Mouse (Mus musculus) small intestine, adult 2 months (tissue): ENCODE measurements around the gene Usp27x.

Source experiments
- CTCF ChIP-seq: fragments of 200-500 bp; IDR thresholded peaks from 2 replicates; pipeline ENCODE4 v1.5.1; 2012; ENCODE audit warnings: low read depth, mild to moderate bottlenecking, control low read depth, inconsistent platforms, low read length, moderate library complexity, mixed read lengths; ENCODE audit not compliant: insufficient replicate concordance, insufficient read length; ENCODE audit errors: extremely low read depth
- POLR2A ChIP-seq: fragments of 200-500 bp; IDR thresholded peaks from 2 replicates; pipeline ENCODE4 v1.6.1; 2012; ENCODE audit warnings: low read depth, mild to moderate bottlenecking, control low read depth, inconsistent platforms, low read length, moderate library complexity

- no peak for TF ChIP-seq POLR2A
- no peak for TF ChIP-seq CTCF
These were observed 36.8 kb upstream of the Usp27x start for GRCm38 (mm10) chrX:7412239-7413033.
